Mouse (Mus musculus) ovary, adult 2 months (tissue): ENCODE data around the gene Mtf2. TPM values are rescaled to one million over a fixed set of nuclear protein-coding genes. Genes with fewer than 3 reads are reported as not detected.

Experiments
- polyA plus RNA-seq: library from polyadenylated mRNA; depleted of rRNA; stranded (reverse); fragments of >200 nt; gene quantifications from 2 replicates; pipeline ENCODE4 v1.2.3, GENCODE M21; 2012; rRNA removed

Mtf2 gene
- polyA plus RNA-seq: 7.0 and 8.9 TPM in 2 replicates

GRCm38 (mm10) chr5:108065465-108066411 lies at the start of gene Mtf2:
TSS of gene Mtf2 (plus strand) at chr5:108065674.

GRCm38 (mm10) chr5:108132441-108133243 lies 67.2 kb downstream of the Mtf2 start, which contains the start of the genes Tmed5 and Ccdc18:
TSS of gene Tmed5 (minus strand) at chr5:108132620.
TSS of gene Ccdc18 (plus strand) at chr5:108132875.

Other genes starting within 250 kb of the Mtf2 start
- 0.15 and 0.17 TPM in 2 replicates for gene Ube2d2b, start 235.6 kb upstream of the Mtf2 start, polyA plus RNA-seq
- 36.5 and 49.3 TPM in 2 replicates for gene Evi5, start 190.6 kb upstream of the Mtf2 start, polyA plus RNA-seq
- 45.6 and 60.1 TPM in 2 replicates for gene Rpl5, start 165.2 kb upstream of the Mtf2 start, polyA plus RNA-seq
- gene Fam69a, start 78.6 kb upstream of the Mtf2 start, polyA plus RNA-seq: 0.85 and 1.4 TPM in 2 replicates
- gene Tmed5, start 66.9 kb downstream of the Mtf2 start, polyA plus RNA-seq: 111 and 119 TPM in 2 replicates
- gene Ccdc18, start 67.2 kb downstream of the Mtf2 start, polyA plus RNA-seq: 0.08 TPM in 1 of 2 replicates, not detected in the other
- 25.6 and 30.2 TPM in 2 replicates for gene Dr1, start 203.2 kb downstream of the Mtf2 start, polyA plus RNA-seq
- 6.5 and 8.7 TPM in 2 replicates for gene Pigg, start 246.9 kb downstream of the Mtf2 start, polyA plus RNA-seq